Mouse (Mus musculus) ES-Bruce4 (cell line): ENCODE data around the gene Myo6.

Experiments
- CTCF ChIP-seq: IDR thresholded peaks from one replicate; pipeline ENCODE4 v1.8.1; 2011; ENCODE audit warnings: low read depth, low read length
- POLR2A ChIP-seq: IDR thresholded peaks from one replicate; pipeline ENCODE4 v1.8.1; 2011; ENCODE audit warnings: low read length; ENCODE audit not compliant: insufficient read depth

DNA sequence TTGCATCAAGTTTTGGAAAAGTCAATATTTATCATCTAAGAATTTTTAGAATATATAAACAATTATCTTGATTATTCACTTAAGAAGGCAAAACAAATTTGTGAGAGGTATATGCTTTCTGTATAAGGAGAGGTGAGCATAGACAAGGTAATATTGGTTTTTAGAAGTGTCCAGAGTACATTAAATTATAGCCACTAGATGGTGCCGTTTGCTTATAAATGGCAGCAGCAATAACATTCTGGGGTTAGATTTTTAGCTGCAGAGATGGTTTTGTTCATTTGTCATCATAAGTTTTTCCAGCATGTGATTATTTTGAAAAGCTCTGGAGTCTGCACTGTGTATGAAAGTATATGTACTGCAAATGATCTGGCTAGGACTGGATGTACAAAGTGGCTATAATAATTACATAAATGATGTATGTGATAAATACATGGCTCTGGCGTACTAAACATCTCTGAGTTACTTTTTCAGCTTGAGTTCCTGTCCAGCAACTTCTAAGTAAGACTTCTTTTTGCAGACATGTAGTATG, 128.3 kb downstream of the Myo6 start:
- TF ChIP-seq CTCF (no peak), POLR2A (no peak)
